Mouse (Mus musculus) lung, postnatal 10 days (tissue): Measurements from ENCODE around the gene Vmn2r105.

ENCODE experiments used
- DNase-seq: peaks from one replicate; pipeline ENCODE4 v3.0.0; 2021

The Vmn2r105 gene

GRCm38 (mm10) chr17:20234952-20235351 is at the start of gene Vmn2r105:
TSS of gene Vmn2r105 (minus strand) at chr17:20235052.
- DNase-seq: no peak

DNA sequence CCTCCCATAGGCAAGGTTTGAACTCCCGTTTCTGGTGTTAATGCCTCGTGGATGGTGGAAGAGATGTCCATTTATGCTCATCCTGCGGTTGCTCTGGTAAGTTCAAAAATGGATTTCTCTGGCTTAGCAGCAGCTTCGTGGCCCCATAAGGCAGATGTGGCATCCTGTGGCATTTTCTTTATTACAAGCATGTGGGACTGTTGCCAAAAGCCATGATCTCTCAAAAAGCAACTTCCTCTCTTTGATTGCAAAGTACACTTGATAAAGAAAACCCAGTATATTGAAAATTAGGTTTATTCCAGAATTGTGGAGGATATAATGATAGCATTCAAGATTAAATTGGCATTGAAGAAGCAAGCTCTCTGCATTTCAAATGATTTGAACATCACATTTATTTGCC is 20.7 kb upstream of the Vmn2r105 start:
- DNase-seq: no peak

- no peak for DNase-seq
These were observed 51.9 kb downstream of the Vmn2r105 start, which contains the start of gene Fpr-rs6 for GRCm38 (mm10) chr17:20182997-20183396. TSS of gene Fpr-rs6 (minus strand) at chr17:20183097.
